Mouse (Mus musculus): ENCODE data around the gene Bsnd.

Gene Bsnd

GRCm38 (mm10) chr4:106492116-106492515 lies at the start of gene Bsnd:
TSS of gene Bsnd (minus strand) at chr4:106492283.
- peak; percentile 64 to 74 for DNase-seq

- no peak for DNase-seq
These were observed 49.4 kb upstream of the Bsnd start for GRCm38 (mm10) chr4:106541491-106541890.

DNA sequence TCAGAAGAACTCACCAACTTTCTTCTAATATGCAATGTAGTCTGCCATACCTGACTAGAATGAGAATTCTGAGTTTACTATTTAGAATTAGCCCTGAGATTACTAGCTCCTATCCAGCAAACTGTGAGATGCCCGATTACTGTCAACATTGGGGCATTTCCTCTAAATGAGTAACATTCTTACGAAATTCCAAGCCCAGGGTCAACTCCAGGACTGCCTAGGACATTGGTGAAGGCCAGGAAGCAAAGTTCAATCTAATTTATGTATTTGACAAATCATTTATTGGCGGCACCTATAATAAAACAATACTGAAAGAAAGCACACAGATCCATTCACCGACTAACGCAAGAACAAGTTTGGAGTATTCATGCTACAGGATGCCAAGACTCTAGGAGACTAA lies 47.7 kb upstream of the Bsnd start:
- no peak for DNase-seq

DNA sequence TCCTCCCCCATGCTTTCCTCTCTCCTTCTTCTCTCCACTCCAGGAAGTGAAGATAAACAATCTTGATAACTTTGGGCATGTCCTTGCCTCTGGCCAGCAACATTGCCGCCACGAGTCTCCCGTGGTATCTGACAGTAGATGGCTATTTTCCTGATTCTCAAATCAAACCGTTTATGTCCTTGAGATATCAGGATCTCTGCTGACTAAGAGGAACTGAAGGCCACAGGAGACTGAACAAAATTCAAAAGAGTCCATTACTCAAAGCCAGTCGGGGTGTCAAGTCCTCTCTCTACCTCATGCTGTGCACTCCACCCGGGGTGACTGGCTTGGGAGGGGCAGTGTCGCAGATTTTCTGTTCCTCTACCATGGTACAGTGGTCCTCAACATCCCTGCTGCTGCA lies 42.2 kb upstream of the Bsnd start:
- DNase-seq, result no peak

DNA sequence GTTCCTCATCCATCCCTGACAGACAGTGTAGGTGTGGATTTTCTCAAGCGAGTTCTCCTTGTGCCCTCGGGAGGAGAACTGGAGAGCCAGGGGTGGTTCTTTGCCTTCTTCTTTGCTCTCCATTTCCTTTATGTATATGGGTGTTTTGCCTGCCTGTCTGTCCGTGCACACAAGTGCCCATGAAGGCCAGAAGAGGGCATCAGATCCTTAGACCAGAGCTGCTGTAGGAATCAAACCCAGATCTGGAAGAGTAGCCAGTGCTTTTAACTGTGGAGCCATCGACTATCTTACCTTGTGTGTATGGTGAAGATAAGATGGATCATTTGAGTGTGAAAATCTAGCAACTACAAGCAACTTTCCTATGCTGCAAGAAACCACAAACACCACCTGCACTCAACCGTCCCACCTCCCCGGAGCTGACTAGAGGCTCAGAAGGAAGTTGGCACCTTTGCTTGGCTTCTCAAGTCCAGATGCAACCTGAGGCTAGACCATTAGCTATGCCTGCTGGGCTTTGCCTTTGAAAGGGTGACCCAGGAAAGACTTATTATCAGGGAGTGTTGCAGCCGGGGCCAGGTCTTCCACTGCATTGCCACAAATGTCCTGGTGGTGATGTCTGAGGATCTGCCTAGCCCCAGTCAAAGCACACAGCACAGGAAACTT lies 41.5 kb upstream of the Bsnd start:
- no peak for DNase-seq

DNA sequence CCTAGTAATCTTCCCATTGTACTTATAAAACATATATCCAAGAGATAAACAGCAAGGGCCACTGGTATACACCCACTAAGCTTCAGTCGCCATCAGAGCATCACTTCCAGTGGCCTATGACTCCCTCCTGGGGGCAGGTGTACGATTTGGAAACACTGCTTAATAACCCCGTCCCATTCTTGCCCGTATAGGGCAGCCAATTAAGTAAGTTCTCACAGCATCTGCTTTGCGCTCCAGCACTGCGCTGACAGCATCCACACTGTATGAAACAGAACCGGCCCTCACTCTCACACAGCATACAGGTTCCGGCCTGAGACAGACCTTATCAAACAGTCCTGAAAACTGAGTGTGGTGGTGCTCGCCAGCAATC lies 38.0 kb upstream of the Bsnd start:
- no peak for DNase-seq

- DNase-seq, result peak; percentile 88
These were observed 37.5 kb upstream of the Bsnd start for GRCm38 (mm10) chr4:106529375-106530112.

DNA sequence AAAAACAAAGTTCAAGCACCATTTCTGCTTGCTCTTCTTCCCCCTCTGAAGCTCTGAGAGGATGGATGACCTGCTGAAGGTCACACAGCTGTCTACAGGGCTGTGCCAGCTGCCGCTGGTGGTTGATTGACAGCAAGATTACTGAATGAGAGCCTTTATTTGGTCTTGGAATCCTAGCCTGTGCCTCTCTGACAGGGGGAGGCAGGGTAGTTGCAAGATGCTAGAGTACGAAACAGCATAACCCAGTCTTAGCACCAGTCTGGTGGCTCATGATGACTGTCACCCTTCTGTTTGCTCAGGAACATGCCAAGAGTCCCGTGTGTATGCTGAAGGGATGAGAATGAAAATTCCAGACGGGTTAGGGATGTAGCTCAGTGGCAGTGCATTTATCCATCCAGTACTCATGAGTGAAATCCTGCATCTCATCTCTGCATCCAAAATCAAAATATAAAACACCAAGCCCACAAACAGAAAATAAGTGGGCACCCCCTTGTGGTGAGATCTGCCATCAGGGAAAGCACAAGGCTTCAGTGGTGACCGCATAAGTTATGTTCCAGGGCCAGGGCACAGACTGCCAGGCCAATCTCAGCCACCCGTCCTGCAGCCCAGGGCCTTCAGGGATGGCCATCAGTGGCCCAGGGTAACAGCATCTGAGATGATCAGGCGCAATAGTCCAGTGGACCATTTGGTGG lies 35.9 kb upstream of the Bsnd start:
- DNase-seq, result peak; percentile 7 to 9

GRCm38 (mm10) chr4:106525001-106525400 lies 32.9 kb upstream of the Bsnd start:
- no peak for DNase-seq

DNA sequence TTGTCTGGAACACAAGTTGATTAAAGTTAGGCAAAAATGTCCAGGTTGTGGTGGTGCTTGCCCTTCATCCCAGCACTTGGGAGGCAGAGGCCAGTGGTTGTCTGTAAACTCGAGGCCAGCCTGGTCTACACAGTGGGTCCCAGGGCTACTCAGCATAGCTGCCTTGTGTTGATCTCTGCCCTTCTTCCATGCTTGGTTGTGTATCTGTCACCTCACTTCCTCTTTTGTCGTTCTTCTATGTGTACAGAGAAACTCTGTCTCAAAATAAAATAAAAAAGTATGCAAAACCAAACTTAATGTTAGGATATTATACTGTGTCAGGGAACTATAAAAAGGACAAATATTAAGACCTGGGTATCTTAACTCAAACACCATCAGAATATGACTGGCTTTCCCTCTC lies 32.0 kb upstream of the Bsnd start:
- peak in 1 of 2 experiments; percentile 6 for DNase-seq

GRCm38 (mm10) chr4:106522547-106522946 lies 30.5 kb upstream of the Bsnd start:
- DNase-seq, result no peak

DNA sequence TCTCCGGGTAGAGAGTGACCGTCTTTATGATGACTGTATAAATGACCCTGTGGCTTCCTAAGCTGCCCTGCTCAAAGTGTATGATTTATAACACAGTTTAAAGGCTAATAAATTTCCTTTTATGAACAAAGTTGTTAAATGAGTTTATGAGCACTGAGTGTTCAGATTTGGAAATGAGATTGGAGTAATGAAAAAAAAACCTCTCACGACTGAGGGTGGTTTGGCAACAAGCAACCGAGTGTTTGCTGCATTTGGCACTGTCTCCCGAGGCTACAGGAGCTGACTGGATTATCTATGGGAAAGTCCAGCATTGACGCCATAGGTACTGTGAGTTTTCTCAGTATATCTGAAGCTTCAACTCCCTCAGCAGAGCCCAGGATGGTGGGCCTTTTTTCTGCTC lies 22.5 kb upstream of the Bsnd start:
- DNase-seq, result no peak

DNA sequence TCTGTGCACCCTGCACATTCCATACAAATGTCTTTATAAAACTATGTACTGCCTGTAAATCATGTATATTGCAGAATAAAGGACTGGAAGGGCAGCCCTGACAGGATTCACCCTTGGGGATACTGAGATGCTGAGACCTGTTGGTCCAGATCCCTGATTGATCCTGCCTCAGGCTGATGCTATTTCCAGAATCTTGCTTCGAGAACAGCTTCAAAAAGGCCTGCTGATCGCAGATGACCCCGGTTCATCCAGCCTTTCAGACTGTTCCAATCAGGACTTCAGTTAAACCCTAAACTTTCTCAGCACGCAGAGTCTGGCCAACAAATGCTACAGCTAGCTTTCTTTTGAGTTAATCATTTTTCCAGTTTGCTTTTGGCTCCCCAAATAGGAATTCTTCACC lies 17.8 kb upstream of the Bsnd start:
- no peak for DNase-seq

DNA sequence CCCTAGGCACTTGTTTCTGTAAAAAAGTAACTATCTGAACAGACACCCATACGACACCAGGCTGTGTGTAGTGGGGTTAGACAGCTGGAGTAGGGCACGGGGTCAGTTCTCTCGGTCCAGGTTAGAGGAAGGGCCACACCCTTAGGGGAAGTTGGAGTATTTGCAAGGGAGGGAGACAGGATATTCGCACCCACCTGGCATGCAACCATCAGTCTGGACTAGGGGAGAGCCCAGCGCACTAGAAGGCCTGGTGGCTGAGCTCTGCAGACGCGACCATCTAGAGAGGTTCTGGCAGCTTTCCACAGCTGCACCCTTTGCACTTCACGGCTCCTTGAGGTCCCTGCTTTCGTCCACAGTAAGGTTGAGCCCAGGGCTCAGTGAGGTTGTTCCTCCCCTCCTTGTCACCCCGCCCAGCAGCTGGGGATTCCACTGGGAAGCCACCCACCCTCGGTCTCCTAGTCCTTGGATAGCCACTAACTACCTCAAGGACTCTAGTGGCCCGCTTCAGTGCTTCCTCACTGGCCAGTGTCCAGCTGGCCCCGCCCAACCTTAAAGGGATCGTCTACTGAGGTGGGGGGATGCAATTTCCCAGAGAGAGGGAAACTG lies 13.5 kb upstream of the Bsnd start:
- DNase-seq, result no peak

GRCm38 (mm10) chr4:106503578-106503977 lies 11.5 kb upstream of the Bsnd start:
- DNase-seq, result no peak

- DNase-seq, result no peak
These were observed 8.0 kb upstream of the Bsnd start for GRCm38 (mm10) chr4:106500066-106500465.

GRCm38 (mm10) chr4:106498471-106498844 lies 6.4 kb upstream of the Bsnd start:
- DNase-seq, result no peak

GRCm38 (mm10) chr4:106497776-106498470 lies 5.8 kb upstream of the Bsnd start:
- DNase-seq, result no peak

DNA sequence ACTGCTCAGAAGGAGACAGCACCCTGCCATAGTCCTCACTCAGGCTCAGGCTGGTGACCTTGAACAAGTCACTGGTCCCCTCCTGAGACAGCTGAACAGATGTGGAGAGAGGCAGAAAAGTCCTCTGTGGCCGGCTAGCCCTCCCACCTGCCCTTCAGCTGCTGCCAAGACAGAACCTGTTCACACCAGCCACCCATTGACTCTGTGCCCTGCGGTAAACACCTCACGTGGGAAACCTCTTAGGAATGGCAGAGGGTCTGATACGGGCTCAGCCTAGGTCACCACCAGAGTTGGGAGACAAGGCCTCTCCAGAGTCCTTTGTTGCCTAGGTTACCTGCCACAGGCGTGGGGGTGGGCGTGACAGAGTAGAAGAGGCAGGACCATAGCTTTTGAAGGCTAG lies 4.8 kb upstream of the Bsnd start:
- no peak for DNase-seq

- DNase-seq, result peak; percentile 49 to 60
These were observed 1.6 kb upstream of the Bsnd start for GRCm38 (mm10) chr4:106493639-106494038.

DNA sequence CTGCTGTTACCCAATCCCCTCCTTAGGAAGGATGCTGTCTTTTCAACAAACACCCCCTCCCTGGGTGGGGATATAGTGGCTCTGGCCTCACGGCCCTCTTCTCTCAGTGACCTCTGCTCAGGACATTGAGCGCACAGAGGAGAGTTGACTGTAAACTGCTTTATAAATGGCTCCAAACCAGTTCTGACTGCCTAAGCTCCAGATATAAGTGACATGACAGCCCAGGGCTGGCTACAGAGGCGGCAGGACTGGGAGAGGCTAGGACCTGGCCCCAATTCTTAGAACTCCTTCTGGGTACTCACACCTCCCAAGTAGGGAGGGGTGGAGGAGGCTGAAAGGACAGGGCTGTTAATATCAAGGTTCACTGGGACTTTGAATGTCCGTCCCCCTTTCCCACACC lies 1.5 kb downstream of the Bsnd start:
- DNase-seq, result no peak

DNA sequence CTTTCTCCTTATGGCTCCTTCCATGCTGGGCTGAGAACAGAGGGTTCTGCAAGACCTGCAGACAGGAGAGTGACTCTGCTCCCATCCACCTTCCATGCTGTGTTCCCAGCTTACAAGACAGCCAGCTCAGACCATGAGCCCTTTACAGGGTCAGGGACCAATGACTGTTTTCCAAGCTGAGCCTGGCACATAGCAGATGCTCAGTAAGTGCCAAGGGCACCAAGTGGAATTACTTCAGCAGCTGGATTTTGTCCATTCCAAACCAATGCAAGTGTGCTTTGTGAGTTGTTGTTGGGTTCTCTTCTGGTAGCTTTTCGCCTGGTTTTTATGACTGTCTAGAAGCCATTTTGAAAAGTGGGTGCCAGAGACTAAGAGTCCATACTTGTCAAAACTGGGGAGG lies 8.3 kb downstream of the Bsnd start:
- no peak for DNase-seq

GRCm38 (mm10) chr4:106483215-106483727 lies 8.8 kb downstream of the Bsnd start:
- DNase-seq, result no peak

All from B cell, adult 2 months (primary cell).